Mouse (Mus musculus) embryonic fibroblast, embryonic 13.5 days (primary cell): Measurements from ENCODE around the gene Rnft2.

ENCODE experiments used
- CTCF ChIP-seq: IDR thresholded peaks from 2 replicates; pipeline ENCODE4 v1.5.1; 2011; ENCODE audit warnings: mild to moderate bottlenecking, control low read depth, low read length, moderate library complexity, borderline replicate concordance; ENCODE audit not compliant: insufficient read depth
- POLR2A ChIP-seq: IDR thresholded peaks from 2 replicates; pipeline ENCODE4 v1.6.1; 2011; ENCODE audit warnings: low read depth, mild to moderate bottlenecking, control low read depth, low read length, moderate library complexity

DNA sequence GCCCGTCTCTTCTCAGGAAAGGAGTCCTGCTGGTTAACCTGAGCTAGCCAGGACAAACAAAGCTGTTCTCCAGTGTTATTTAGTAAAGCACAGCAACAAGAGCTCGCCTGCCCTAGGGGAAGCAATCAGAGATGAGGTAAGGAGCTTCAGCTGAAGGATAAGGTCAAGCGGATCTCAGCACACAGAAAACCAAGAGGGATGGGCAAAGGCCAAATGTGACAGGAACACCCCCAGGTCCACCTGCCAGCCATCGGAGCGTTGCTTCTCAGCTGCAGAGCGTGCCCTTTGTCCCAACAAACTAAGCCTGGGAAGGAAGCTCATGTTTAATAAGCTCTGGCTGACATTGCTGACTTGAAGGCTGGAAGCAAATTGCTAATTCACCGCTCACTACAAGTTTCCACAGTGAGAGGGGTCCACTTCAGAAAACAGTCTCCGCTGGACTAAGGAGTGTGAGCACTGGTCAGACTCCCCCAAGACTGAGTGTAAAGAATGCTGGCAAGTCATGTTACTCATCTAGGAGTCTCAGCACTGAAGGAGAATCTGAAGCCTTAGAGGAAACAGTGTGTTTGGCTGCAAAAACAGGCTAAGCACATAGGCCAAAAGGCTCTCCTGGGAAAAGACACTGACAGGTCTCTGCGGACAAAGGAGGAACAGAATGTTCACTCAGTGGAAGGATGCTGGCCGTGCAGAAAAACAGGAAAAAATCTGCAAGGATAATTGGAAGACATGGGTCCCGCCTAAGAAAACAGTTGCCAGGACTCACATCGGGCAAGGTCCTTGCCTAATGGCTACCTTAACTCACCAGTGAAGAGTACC lies 101.5 kb downstream of the Rnft2 start:
- TF ChIP-seq CTCF (no peak), POLR2A (no peak)
